Mouse (Mus musculus) E14TG2a.4 (cell line): ENCODE results near the gene Gm20388.

Experiments
- CTCF ChIP-seq: conservative IDR thresholded peaks from 2 replicates; pipeline ENCODE4 v1.5.1; 2014; ENCODE audit warnings: low read length
- NANOG ChIP-seq: IDR thresholded peaks from 2 replicates; pipeline ENCODE4 v1.6.1; 2014; ENCODE audit warnings: borderline replicate concordance, low read length, mixed read lengths
- POU5F1 ChIP-seq: IDR thresholded peaks from 2 replicates; pipeline ENCODE4 v1.6.1; 2014; ENCODE audit warnings: low read length, borderline replicate concordance

- TF ChIP-seq CTCF: no peak
- TF ChIP-seq NANOG: no peak
- TF ChIP-seq POU5F1: no peak
These were observed 1169.3 kb downstream of the Gm20388 start for GRCm38 (mm10) chr8:121079944-121080343.
